Mouse (Mus musculus) heart, embryonic 11.5 days (tissue): ENCODE measurements around the gene Map4k3. TPM values are rescaled to one million over a fixed set of nuclear protein-coding genes. Genes with fewer than 3 reads are reported as not detected.
A peak's percentile ranks its signal among the peaks of the same experiment; 100 is the strongest.

Source experiments
- ATAC-seq: fragments of 200-750 bp; cut with Nextera tagmentation; replicated peaks from 2 replicates; pipeline ENCODE4 v1.8.0; 2017; ENCODE audit warnings: moderate library complexity; ENCODE audit not compliant: insufficient number of reproducible peaks, low FRiP score, low TSS enrichment
- H3K27ac ChIP-seq: fragments of 300-500 bp; sonication (generic); 2 replicates; pipeline ENCODE4 v1.5.1; 2014; ENCODE audit warnings: mild to moderate bottlenecking, low read depth, low read length
- H3K27me3 ChIP-seq: fragments of 300-500 bp; sonication (generic); 2 replicates; pipeline ENCODE4 v1.6.1; 2014; ENCODE audit warnings: mild to moderate bottlenecking, low read length, mixed read lengths; ENCODE audit not compliant: control insufficient read depth, insufficient read depth
- H3K36me3 ChIP-seq: fragments of 300-500 bp; sonication (generic); 2 replicates; pipeline ENCODE4 v1.6.1; 2014; ENCODE audit warnings: mild to moderate bottlenecking, low read length, moderate library complexity, mixed read lengths; ENCODE audit not compliant: control insufficient read depth, insufficient read depth
- H3K4me1 ChIP-seq: fragments of 300-500 bp; sonication (generic); 2 replicates; pipeline ENCODE4 v1.6.1; 2014; ENCODE audit warnings: low read length; ENCODE audit not compliant: control insufficient read depth, insufficient read depth
- H3K4me2 ChIP-seq: fragments of 300-500 bp; sonication (generic); 2 replicates; pipeline ENCODE4 v1.6.1; 2014; ENCODE audit warnings: mild to moderate bottlenecking, moderate library complexity
- H3K4me3 ChIP-seq: fragments of 300-500 bp; sonication (generic); 2 replicates; pipeline ENCODE4 v1.5.1; 2014; ENCODE audit warnings: low read depth, low read length
- H3K9ac ChIP-seq: fragments of 300-500 bp; sonication (generic); 2 replicates; pipeline ENCODE4 v1.6.1; 2014; ENCODE audit warnings: mild to moderate bottlenecking, low read depth, low read length, moderate library complexity
- H3K9me3 ChIP-seq: fragments of 300-500 bp; sonication (generic); replicated peaks from 2 replicates; pipeline ENCODE4 v1.6.1; 2016; ENCODE audit warnings: low read length; ENCODE audit not compliant: control insufficient read depth
- WGBS: fragments of 180-500 bp; shearing (Covaris S2); extraction: QIAGEN DNeasy Blood & Tissue Kit; methylation state at CpG from one replicate; pipeline ENCODE4 v1.1.7; 2014; ENCODE audit not compliant: insufficient replicate concordance; 5-methylcytosine and 5-hydroxymethylcytosine counted together
- polyA plus RNA-seq: library from polyadenylated mRNA; unstranded; fragments of >200 nt; fragmentation: Nextera tagmentation; extraction: Ambion mirVana; gene quantifications from 2 replicates; pipeline ENCODE4 v1.2.1, GENCODE M21; 2014

The Map4k3 gene
- polyA plus RNA-seq, 1 experiment from 2014 or later: 20.4 TPM

GRCm38 (mm10) chr17:80559745-80560144 lies 168.5 kb downstream of the Map4k3 start:
- H3K4me2 ChIP-seq: no peak overlapping the region
- ATAC-seq: no peak
- H3K27me3 ChIP-seq: no peaks in the 10 kb centered on the region
- no peaks in the 10 kb centered on the region for H3K4me1 ChIP-seq
- no peaks in the 10 kb centered on the region for H3K9me3 ChIP-seq
- no peaks in the 10 kb centered on the region for H3K36me3 ChIP-seq
- no peak overlapping the region for H3K9ac ChIP-seq
- 79% methylated on average over 4 of the region's 4 CpGs for WGBS
- H3K27ac ChIP-seq: no peak overlapping the region
- no peak overlapping the region for H3K4me3 ChIP-seq

DNA sequence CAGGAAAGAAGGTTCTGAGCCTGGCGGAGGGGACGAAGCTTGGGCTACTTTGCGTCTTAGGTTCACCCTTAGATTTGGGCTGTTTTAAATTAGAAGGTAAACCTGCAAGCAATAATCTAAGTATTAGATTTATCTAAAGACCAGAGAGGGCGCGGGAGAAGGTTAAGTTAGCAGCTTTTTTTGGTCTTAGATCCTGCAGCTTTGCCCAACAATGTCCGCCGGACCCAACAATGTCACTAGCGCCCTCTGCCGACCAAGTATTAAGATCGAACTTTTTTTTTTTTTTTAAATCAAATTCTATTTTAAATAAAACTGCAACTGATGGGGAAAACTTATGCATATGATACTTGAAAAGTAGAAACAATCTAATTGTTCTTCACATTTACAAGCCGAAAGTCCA lies 169.2 kb downstream of the Map4k3 start:
- WGBS: 37% methylated on average over 11 of the region's 11 CpGs
- Histone ChIP-seq H3K9me3 (no peaks in the 10 kb centered on the region), H3K4me2 (peak overlapping the region; percentile 31; the same call in 1 of the 2 replicates), H3K27me3 (no peaks in the 10 kb centered on the region), H3K4me3 (no peak overlapping the region), H3K4me1 (no peaks in the 10 kb centered on the region), H3K27ac (no peak overlapping the region), H3K36me3 (no peaks in the 10 kb centered on the region), H3K9ac (no peak overlapping the region)
- ATAC-seq: no peak

- H3K36me3 ChIP-seq: no peaks in the 10 kb centered on the region
- peak overlapping the region; percentile 31; the same call in 1 of the 2 replicates for H3K4me2 ChIP-seq
- no peak overlapping the region for H3K9ac ChIP-seq
- ATAC-seq: no peak
- H3K4me3 ChIP-seq: no peak overlapping the region
- H3K27ac ChIP-seq: no peak overlapping the region
- no peaks in the 10 kb centered on the region for H3K4me1 ChIP-seq
- H3K27me3 ChIP-seq: no peaks in the 10 kb centered on the region
- H3K9me3 ChIP-seq: no peaks in the 10 kb centered on the region
- WGBS: 77% methylated on average over 14 of the region's 14 CpGs
Observed at GRCm38 (mm10) chr17:80558583-80558982, 169.7 kb downstream of the Map4k3 start.

- H3K27ac ChIP-seq: no peak overlapping the region
- no peaks in the 10 kb centered on the region for H3K9me3 ChIP-seq
- 91% methylated on average over 5 of the region's 5 CpGs for WGBS
- no peaks in the 10 kb centered on the region for H3K27me3 ChIP-seq
- H3K9ac ChIP-seq: no peak overlapping the region
- no peak overlapping the region for H3K4me2 ChIP-seq
- no peaks in the 10 kb centered on the region for H3K36me3 ChIP-seq
- no peaks in the 10 kb centered on the region for H3K4me1 ChIP-seq
- no peak for ATAC-seq
- H3K4me3 ChIP-seq: no peak overlapping the region
Observed at GRCm38 (mm10) chr17:80557461-80557860, 170.8 kb downstream of the Map4k3 start.

- no peaks in the 10 kb centered on the region for H3K27me3 ChIP-seq
- H3K9me3 ChIP-seq: no peaks in the 10 kb centered on the region
- H3K4me3 ChIP-seq: peak overlapping the region; percentile 62
- ATAC-seq: peak; percentile 78
- peak overlapping the region; percentile 72 for H3K9ac ChIP-seq
- H3K4me2 ChIP-seq: peak overlapping the region; percentile 73
- 4% methylated on average over 35 of the region's 35 CpGs for WGBS
- no peak overlapping the region for H3K27ac ChIP-seq
- no peaks in the 10 kb centered on the region for H3K4me1 ChIP-seq
- H3K36me3 ChIP-seq: no peaks in the 10 kb centered on the region
Observed at GRCm38 (mm10) chr17:80553318-80554270, 174.7 kb downstream of the Map4k3 start.

DNA sequence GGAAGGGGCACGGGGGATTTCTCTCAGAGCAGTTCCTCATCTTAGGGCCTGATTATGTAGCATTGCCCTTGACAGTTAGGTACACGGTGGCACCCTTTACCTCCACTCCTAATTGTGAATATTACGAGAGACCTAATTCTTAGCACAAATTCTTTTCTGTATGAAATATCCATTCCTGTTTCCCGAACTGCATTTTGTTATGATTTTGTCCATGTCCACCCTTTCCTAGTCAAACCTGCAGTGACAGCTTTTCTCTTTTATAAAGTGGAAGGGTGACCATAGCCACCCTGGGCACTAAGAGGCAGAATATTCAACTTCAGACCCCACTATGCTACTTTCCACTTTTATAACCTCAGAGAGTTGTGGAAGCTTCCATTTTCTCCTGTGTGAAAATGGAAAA lies 175.6 kb downstream of the Map4k3 start:
- H3K4me3 ChIP-seq: peak overlapping the region; percentile 62; the same call in 1 of the 2 replicates
- no peak overlapping the region for H3K27ac ChIP-seq
- H3K9me3 ChIP-seq: no peaks in the 10 kb centered on the region
- H3K9ac ChIP-seq: no peak overlapping the region
- 74% methylated on average over 4 of the region's 4 CpGs for WGBS
- H3K36me3 ChIP-seq: no peaks in the 10 kb centered on the region
- no peak for ATAC-seq
- H3K4me1 ChIP-seq: no peaks in the 10 kb centered on the region
- peak overlapping the region; percentile 73; the same call in 1 of the 2 replicates for H3K4me2 ChIP-seq
- no peaks in the 10 kb centered on the region for H3K27me3 ChIP-seq

GRCm38 (mm10) chr17:80550981-80551380 lies 177.3 kb downstream of the Map4k3 start:
- WGBS: 74% methylated on average over 15 of the region's 15 CpGs

DNA sequence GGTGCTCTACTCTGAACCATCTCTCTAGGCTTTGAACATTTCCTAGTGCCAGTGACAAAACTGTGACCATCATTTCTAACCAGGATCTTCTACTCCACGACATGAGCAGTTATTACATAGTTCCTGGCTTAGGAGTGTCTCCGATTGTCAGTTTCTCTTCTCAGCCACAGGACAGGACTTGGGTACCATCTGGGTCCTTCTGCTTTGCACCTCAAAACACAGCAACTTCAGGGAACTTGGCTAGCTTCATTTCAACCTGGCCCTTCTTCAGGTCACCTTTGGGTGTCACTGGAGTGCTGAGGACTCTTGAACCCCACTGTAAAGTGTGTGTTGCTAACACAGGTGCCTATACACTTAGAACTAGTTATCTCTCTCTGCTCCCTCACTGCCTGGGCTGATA lies 181.4 kb downstream of the Map4k3 start:
- no peak overlapping the region for H3K4me3 ChIP-seq
- WGBS: 79% methylated on average over 2 of the region's 2 CpGs
- no peak for ATAC-seq

More at GRCm38 (mm10) chr17:80550981-80551380, 177.3 kb downstream of the Map4k3 start:
- H3K27me3 ChIP-seq: no peaks in the 10 kb centered on the region
- ATAC-seq: no peak
- no peaks in the 10 kb centered on the region for H3K9me3 ChIP-seq
- H3K4me1 ChIP-seq: no peaks in the 10 kb centered on the region
- H3K4me3 ChIP-seq: no peak overlapping the region
- H3K27ac ChIP-seq: no peak overlapping the region
- H3K4me2 ChIP-seq: no peak overlapping the region
- no peak overlapping the region for H3K9ac ChIP-seq
- no peaks in the 10 kb centered on the region for H3K36me3 ChIP-seq

More for the DNA sequence above, 181.4 kb downstream of the Map4k3 start:
- Histone ChIP-seq H3K27ac (no peak overlapping the region), H3K4me1 (no peaks in the 10 kb centered on the region), H3K27me3 (no peaks in the 10 kb centered on the region), H3K9me3 (no peaks in the 10 kb centered on the region), H3K9ac (no peak overlapping the region), H3K4me2 (no peak overlapping the region), H3K36me3 (no peaks in the 10 kb centered on the region; the same call in 1 of the 2 replicates)
